Mouse (Mus musculus) MEL-GATA-1-ER (cell line): ENCODE results near the gene Gpatch8.

Experiments used
- DNase-seq: peaks from one replicate; pipeline ENCODE4 v3.0.0-alpha.2; 2012; ENCODE audit warnings: low read depth; ENCODE audit errors: extremely low read depth

The Gpatch8 gene

GRCm38 (mm10) chr11:102556031-102556715, at the start of gene Gpatch8:
Gene Gpatch8, minus strand, starts transcription at chr11:102556392.
- peak; percentile 84 for DNase-seq

- DNase-seq = no peak
Observed at GRCm38 (mm10) chr11:102604777-102605552, 48.8 kb upstream of the Gpatch8 start.

GRCm38 (mm10) chr11:102604010-102604584, 47.9 kb upstream of the Gpatch8 start, which contains the start of gene Fzd2:
Gene Fzd2, plus strand, starts transcription at chr11:102604396.
- DNase-seq = no peak

DNA sequence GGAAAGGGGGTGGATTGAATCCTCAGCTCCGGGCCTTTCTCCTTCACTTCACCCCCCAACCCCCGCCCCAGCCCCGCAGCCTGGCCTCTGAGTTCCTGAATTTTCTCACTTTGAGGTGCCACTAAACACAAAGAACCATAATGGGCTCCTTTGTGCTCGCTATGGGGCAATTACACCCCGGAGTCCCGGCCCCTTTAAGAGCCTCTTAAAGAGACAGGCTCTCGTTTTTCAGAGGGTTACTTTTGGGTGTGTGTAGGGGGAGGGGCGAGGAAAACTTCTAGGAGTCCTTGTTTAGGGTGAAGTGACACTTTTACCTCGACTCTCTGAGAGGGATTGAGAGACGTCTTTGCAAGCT, 47.3 kb upstream of the Gpatch8 start:
- DNase-seq = no peak

DNA sequence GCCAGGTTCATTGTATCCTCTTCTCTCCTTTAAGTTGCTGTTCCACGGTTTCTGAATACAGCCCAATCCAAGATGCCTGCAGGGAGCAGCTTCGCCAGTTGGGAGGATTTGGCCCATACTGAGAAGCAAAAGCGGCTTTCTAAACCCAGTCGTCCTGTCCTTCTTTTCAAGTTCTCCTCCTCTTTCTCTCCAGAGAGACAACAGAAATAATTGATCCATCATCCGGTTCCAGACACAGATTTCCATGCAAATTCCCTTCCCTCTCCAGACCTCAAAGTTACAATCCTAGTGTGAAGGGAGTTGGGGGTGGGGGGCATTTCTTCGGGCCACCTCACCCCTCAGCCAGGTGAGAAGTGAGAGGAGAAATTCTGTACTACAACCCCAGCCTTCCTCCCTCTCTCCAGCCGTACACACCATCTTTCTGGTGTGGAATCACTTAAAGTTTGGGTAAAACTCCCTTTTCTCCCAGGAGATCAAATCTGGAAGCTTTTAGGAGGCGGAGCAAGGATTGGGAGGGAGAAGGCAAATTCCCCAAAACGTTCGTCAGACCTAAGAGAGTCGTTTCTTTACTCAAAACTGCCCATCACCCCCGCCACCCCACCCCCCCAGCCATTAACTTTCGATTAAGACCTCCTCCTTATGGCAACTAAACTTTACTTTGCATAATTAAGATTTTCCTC, 46.8 kb upstream of the Gpatch8 start:
- no peak for DNase-seq

DNA sequence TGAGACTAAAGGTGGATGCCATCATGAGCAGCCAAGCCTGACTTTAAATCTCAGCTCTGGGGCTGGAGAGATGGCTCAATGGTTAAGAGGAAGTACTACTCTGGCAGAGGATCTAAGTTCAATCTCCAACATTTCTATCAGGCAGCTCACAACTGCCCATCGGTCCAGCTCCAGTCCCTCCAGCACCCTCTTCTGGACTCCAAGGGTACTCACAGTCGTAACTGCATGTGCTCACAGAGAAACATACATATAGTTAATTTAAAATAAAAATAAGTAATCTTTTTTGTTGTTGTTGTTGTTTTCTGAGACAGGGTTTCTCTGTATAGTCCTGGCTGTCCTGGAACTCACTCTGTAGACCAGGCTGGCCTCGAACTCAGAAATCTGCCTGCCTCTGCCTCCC, 43.7 kb upstream of the Gpatch8 start:
- peak; percentile 36 for DNase-seq

DNA sequence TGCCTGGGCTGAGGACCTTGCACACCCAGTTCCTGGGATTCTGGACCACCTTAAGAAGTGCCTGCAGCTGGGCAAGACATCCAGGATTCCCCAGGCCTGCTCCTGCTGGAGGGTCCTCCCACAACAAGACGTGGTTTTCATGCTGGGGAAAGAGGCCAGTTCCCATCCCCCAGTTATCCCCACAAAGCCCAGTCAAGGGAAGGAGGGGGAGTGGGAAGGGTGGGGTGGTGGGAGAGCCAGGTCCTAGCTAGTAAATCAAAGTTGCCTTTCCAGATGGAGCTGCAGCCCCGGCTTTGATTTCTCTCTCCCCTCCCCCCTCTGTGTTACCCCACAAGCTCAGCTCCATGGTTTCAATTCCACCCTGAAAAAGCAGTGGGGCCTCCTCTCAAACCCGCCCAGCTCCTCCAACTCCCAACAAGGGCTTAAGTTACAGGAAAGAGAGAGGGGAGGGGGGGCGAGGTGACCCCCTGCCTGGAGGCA, 39.2 kb upstream of the Gpatch8 start:
- no peak for DNase-seq

GRCm38 (mm10) chr11:102587554-102587953, 31.4 kb upstream of the Gpatch8 start:
- DNase-seq = no peak

DNA sequence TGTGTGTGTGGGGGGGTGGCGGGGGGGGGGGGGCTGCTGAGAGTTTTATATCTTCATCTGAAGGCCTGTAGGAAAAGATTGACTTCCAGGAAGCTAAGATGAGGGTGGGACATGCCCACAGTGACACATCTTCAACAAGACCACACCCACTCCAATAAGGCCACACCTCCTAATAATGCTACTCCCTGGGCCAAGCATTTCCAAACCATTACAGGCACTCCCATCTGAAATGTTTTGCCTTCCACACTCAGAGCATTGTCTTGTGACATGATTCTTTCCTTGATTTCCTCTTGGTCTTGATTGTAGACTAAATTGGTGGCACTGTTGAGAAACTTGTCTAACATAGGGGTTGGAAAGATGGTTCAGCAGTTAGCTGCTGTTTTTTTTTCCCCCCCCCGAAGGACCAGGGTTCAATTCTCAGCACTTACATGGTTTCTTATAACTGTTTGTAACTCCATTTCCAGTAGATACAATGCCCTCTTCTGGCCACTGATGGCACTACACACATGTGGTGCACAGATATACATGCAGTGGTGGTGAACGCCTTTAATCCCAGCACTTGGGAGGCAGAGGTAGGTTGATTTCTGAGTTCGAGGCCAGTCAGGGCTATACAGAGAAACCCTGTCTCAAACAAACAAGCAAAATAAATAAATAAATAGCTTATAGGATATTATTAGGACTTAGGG, 30.4 kb upstream of the Gpatch8 start:
- no peak for DNase-seq

DNA sequence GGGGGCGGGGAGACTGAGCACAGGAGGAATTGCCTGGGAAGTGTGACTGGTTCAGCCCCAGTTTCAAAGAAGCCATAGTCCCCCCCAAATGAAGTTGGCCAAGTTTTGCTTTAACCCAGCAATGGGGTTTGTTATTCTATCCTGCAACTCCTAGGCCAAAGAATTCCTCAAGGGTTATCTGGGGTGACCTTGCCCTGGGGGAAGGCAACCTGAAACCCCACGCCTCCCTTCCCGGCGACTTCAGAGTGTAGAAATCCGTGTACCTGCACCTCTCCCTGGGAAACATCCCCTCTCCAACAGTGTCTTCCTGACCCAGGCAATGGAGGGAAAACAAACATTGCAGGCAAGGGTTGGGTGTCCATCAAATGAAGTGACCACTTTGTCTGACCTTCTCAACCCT, 26.5 kb upstream of the Gpatch8 start:
- no peak for DNase-seq

- no peak for DNase-seq
Observed at GRCm38 (mm10) chr11:102582016-102582610, 25.9 kb upstream of the Gpatch8 start.

DNA sequence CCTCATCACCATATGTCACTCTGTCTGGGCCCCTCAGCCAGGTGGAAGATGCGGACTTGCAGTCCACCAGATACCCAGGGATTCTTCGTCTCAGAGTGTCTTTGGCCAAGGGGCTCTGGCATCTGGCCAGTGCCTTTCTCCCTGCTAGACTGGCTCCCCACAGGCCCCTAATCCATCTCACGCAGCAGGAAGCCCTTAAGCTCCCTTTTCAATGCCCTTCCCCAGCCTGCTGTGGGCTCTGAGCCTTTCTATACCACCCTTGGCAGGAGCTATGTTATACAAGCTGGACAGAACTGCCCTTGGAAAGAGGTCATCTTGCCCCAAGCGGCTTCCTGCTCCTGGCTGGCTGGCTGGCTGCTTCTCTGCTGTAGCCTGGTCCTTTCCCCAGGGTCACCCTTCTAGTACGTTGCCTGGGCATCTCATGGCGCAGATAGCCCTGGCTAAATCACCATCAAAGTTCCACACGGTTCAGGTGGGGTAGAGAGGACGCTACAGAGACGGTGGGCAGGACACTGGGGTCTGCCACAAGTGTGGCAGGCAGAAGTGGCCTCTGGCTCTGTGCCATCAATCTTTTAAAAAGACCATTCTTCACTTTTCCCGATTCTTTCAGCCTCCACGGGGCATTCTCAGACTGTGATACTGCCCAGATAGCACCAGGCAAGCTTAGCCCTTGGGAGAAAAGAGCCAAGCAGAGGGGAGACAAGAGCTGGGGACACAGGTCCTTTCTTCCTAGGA, 25.3 kb upstream of the Gpatch8 start:
- no peak for DNase-seq

DNA sequence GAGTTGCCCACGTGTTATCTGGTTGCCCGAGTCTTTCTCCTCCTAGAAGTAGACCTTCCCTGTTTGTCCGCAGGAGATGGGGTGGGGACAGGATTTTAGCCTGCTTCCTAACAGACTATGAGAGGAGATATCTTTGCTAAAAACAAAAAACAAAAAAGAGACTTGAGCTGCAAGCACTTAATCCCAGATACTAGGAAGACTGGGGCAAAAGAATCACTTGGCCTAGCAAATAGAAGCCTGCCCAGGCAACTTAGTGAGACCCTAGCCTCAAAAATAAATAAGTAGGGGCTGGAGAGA, 23.8 kb upstream of the Gpatch8 start:
- DNase-seq = no peak

DNA sequence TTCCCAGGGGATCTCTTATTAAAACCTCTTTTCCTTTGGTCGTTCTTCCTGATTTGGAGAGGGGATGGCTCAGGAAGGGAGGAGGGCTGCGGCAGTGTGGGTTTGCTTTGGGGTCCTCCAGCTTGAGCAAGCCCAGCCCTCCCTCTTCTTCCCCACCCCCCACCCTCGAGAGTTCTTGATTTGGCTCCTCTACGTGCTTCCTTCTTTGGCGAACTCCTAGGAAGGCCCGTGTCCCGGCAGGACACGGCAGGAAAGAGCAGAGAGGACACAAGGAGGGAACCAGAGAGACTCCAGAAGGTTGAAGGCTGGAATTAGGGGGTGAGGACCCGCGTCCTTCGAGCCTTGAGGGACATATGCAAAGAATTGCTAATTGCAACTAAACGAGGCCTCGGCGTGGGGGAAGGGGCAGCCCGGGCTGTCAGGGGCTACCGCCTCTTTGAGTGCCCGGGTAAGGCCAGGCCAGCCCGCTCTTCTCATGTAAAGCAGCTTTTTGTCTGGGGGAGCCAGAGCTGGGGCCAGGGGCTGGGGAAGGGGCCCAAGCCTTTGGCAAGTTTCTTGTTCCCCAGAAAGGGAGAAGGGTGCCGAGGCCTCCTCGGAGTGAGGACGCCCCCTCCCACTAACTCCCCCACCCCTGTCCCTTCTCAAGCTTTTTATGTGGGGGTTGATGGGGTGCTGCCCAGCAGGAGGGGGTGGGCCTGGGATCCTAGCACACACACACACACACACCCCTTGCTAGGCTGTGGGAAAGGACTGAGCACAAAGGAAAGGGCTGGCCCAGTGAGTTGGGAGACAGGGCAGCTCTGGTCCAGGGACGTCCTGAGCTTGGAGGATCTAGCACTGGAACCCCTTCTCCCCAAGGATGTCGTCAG, 23.2 kb upstream of the Gpatch8 start, which contains the start of gene Gm11627:
Gm11627 (minus strand) TSS at position 297 of the 869 bp plus-strand sequence.
- no peak for DNase-seq

DNA sequence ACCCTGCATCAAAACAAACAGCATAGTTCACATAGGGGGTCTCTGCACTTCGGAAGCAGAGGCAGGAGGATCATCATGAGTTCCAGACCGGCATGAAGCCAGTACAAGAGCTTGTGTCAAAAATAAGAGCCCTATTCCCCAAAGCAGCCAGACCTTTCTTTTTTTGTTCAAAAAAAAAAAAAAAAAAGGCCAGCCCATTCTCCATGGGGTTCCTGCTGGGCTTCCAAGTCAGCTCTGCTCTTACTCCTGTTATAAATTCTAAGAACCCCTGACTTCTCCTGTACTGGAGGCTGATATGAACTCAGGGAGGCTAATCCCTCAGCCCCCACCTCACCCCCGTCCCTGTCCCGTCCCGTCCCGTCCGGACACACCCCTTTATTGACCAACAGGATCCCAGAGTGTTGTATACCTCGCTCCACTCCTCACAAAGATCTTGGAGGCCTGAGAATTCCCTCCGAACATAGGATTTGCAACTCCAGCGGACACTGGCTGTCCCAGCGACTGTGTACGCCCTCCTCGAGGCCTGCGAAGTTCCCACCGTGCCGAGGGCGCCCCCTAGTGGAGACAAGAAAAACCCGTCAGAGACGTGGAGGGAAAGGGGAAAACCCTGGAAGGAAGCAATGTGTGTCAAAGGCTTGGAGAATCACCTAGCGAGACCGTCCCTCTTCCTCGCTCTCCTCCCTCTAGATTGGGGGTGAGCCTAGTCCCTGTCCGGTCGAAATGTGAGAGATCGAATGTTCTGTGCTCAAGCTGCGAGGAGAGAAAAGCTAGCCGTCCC, 22.3 kb upstream of the Gpatch8 start:
- peak; percentile 59 for DNase-seq

DNA sequence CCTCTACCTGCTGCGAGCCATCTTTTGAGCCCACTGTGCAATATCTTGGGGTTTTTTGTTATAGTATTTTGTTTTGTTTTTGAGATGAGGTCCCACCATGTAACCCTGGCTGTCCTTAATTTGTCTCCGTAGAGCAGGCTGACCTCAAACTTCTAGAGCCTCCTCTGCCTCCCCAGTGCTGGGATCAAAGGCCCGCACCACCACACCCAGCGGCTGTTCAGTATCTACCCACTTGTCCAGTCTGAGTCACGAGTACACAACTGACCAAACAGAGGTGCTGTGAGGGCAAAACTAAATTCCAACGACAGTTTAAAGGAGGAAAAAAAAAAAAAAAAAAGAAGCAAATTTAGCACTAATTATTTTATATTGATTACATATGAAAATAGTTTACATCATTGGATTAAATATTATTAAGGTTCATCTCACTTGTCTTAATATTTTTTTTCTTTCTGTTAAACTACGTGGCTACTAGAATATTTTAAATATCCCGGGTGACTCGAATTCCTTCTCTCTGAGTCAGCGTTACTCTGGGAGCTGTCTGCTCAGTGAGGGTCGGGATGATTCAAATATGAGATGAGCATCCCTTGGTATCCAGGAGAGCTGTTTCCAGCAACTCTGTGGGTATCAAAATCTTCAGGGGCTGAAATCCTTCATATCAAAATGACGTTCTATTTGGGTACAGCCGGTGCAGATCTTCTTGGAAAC, 20.0 kb upstream of the Gpatch8 start:
- DNase-seq = no peak

DNA sequence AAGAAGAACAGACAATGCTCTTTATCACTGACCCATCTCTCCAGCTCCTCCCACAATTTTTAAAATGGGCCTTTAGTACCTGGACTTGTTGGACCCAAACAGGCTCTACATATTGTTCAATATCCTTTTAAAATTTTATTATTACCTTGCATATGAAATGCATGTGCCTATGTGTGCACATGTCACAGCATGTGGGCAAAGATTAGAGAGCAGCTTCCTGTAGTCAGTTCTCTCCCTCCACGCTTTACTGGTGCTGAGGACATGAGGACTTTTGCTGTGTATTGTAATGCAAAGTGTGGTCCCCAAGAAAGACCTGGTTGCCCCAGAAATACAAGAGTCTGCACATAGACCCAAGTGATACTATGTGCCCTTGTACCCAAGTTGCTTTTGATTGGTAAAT, 18.8 kb upstream of the Gpatch8 start:
- DNase-seq = no peak
